Mouse (Mus musculus) thymus, adult 2 months (tissue): ENCODE measurements around the gene Agps.

Source experiments
- CTCF ChIP-seq: fragments of 200-500 bp; IDR thresholded peaks from 2 replicates; pipeline ENCODE4 v1.5.1; 2012; ENCODE audit warnings: mild to moderate bottlenecking, control low read depth, low read length, moderate library complexity, borderline replicate concordance; ENCODE audit not compliant: control insufficient read depth, poor library complexity, insufficient read depth; ENCODE audit errors: extremely low read depth
- POLR2A ChIP-seq: fragments of 200-500 bp; IDR thresholded peaks from 2 replicates; pipeline ENCODE4 v1.6.1; 2012; ENCODE audit warnings: mild to moderate bottlenecking, low read length, control low read depth, moderate library complexity; ENCODE audit not compliant: control insufficient read depth, poor library complexity, insufficient read depth; ENCODE audit errors: extremely low read depth

- TF ChIP-seq CTCF (no peak), POLR2A (no peak)
Measured at GRCm38 (mm10) chr2:75789959-75790523, 41.9 kb upstream of the Agps start.
